Mouse (Mus musculus): Measurements from ENCODE around the gene Lrfn1.
A peak's percentile ranks its signal among the peaks of the same experiment; 100 is the strongest.

The Lrfn1 gene

DNA sequence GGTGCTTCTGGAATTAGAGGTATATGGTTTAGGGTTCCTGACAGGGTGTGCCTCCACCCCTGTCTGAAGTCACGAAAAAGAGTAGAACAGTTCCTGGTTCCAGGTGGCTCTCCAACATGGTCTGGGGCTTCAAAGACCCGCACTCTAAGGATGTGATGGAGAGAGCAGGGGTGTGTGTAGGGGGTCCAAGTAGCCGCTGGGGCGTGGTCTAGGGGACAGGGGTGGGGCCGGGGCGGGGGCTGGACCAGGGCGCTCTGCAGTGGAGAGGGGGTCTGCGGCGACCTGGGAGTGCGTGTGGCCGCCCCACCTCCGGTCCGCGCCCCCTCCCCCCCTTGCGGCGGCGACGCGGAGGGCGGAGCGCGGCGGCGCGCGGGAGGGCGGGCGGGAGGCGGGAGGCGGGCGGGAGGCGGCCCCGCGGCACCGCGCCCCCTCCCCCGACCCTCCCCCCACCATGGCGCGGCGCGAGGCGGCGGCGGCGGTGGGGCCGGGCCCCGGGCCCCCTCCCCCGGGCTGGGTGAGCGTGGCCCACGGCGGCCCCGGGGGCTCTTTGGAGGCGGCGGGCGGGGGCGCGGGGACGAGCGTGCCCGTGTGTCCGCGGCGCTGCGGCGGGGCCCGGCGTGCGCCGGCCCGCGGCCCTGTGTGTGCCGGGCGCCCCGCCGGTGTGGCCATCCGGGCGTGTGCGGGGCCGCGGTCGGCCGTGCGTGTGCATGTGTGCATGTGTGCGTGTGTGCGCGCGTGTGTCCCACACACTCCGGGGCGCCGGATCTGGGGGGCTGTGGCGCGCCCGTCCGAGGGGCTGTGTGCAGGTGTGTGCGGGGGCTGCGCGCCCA is at the start of gene Lrfn1:
Gene Lrfn1 (plus strand): TSS at position 450 of the 830 bp plus-strand sequence.
- no peak for DNase-seq

DNA sequence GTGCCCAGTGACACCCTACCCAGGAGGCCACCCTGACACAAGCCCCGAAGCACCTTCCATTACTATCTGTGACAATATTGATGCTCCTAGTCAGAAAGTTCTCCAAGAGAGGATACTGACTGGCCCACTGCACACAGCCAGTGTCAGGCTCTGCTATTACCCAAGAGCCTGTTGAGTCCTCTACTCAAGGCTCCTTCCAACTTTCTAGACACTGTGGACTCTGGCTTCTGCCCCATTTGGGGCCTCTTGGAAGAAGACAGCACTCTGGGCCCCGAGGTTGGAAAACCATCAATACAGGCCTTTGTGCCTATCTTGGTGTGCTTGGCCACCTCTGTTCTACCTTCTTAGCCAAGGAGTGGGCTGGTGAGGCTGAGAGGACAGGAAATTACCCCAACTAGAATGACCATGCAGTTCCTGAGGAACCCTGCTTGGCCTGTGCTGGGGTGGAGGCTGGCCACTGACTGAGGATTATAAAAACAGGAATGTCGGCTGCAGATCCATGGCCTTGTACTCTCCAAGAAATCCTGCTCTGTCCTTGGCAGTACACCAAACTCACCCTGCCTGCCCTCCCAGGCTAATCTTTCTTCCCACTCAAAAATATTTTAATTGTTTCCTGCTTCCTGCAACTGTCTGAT is 40.8 kb upstream of the Lrfn1 start:
- DNase-seq, result peak; percentile 75

DNA sequence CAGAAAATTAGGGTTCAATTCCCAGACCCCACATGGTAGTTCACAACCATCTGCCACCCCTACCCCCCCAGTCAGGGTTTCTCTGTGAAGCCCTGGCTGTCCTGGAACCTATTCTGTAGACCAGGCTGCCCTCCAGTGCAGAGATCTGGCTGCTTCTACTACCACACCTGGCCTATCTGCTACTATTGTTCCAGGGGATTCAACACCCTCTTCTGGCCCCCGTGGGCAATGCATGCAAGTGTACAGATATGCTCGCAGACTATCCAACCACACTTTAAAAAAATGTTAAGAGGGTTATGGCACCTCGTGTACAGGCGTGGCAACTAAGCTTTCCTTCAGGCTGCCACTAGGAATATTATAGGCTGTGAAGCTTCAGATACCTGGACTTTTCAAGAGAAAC is 39.0 kb upstream of the Lrfn1 start:
- no peak for DNase-seq

DNA sequence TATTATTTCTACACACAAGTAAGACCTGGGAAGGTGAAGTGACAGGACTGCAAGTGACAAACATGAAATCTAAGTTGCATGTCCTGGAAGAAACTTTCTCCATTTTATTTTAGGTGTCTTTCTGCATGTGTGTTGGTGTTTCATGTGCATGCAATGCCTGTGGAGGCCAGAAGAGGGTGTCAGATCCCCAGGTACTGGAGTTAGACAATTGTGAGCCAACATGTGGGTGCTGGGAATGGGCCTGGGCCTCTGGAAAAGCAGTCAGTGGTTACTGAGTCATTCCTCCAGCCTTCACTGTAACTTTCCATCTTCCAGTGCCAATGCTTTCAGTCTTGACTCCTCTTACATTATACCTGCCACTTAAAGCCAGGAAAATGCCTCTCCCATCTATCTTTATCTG is 34.4 kb upstream of the Lrfn1 start:
- no peak for DNase-seq

DNA sequence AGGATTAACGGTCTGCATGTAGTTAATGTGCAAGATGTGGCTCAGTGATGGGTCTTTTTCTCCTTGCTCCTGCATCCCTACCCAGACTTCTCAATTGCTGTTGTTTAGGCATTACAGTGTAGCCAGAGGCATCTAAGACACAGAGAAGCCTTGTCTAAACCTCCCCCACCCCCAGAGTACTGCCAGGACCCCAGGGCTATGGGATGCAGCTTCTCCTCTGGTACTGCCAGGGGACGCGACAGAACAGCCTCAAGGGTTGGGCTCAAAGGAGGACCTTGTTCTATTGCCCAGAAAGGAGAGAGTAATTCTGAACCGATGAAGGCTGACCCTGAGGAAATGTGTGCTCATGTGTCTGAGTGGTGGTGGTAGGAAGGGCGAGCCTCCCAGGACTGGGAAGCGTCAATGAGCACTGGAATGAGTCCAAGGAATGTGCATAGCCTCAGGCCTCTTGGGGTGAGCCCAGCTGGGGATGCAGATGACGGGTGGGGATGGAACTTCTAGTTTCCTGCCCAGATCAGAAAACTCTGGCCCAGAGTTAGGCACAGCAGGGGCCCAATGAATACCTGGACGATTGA is 33.6 kb upstream of the Lrfn1 start:
- DNase-seq, result peak; percentile 73

DNA sequence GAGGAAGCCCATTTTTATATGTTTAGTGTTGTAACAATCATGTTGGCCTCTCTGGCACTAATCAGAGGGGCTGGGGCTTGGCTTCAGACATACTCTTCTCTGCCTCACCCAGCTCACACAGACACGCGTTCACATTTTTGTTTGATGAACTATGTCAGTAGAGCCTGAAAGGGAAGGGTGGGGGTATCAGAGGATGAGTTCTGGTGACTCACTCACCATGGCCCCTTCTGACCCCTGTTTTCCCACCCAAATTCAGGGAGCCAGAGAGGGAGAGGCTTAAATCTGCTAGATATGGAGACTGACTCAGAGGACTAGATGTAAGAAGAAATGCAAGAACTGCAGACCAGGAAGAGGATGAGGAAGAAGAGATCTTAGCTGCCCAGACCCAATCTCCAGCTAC is 32.4 kb upstream of the Lrfn1 start:
- no peak for DNase-seq

DNA sequence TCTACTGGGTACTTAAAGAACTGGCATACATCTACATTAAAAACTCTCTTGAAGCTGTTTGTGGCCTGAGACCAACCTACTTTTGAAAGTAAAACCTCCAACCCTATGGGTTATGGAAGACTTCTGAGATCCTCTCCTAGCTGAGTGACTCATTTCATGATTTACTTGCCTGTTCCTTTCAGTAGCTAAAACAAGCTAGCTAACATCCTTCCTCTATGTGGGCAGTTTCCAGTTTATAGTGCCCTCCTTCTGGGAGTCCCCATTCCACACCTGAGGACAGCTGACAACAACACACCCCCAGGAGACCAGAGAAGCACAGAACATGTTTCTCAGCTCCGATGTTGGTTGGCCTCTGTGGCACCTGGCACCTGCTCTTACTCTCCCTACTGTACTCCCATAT is 28.8 kb upstream of the Lrfn1 start:
- no peak for DNase-seq

DNA sequence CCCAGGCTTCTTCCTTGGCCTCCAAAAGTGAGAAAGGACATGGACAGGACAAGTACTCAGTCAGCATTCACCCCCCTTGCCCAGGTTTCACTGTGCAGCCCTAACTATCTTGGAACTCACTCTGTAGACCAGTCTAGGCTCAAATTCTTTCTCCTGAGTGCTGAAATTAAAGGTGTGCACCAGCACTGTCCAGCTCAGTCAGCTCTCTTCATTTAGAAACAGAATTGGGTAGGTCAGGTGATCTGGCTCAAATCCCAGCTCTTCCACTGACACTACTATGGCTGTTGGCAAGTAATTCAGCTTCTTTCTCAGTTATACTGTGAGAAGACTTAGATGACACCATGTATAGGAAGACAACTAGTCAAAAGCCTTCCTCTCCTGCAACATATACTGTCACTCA is 24.0 kb upstream of the Lrfn1 start:
- DNase-seq, result no peak

DNA sequence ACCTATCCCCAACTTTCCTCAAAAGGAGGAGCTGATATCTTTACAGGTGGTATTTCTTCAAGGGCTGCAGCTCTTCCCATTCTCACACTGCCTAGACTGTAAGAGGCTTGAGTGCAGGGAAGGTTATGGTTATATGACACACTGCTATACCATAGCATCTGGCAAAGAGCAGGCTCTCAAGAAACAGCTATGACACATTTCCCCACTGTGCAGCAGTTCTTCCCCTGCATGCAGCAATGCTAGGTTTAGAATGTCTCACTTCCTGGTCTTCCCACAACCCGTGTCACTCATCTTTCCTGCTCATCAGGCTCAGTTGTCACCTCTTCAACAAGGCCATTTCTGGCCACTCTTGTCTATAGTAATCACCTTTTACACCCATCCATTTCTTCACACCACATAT is 21.3 kb upstream of the Lrfn1 start:
- DNase-seq, result no peak

DNA sequence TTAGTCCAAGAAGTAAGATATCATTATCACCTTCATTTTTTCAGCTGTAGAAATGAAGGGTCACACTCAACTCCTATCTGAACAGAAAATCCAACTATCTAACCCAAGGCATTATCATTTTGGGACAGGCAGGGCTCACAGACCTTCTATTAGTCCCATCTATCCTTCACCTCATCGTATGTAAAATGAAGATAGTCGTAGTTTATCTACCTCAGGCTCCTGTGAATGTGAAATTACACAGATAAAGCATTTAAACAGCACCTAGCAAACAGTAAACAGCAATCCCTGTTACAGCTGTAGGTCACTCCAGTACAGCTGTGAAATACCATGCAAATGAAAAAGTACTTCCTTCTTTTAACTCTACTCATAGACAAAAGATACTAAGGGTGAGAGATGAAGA is 19.5 kb upstream of the Lrfn1 start:
- no peak for DNase-seq

DNA sequence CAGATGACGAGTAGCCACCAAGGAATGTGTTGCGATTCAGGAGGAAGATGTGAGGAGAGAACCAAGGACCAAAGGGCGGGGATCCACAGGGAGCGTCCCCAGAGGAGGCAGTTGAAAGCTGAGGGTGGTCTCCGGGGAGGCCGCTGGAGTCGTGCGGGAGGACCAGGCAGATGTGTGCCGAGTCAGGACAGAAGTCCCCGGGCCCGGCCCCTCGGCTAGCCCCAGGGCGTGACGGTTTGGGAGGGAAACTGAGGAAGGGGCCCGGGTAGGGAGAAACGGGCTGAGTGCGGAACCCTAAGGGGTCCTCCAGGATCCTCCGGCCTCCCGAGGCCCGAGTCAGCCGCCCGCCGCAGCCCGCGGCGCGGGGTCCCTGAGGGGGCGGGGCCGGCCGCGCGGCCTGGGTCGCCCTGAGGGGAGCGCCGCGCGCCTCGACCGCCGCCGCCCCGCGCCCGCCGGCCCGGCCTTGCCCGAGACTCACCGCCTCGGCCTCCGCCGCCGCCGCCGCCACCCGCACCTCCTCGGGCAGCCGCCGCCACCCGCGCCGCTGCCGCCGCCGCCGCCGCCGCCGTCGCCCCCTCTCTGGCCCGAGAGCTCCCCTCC is 16.0 kb upstream of the Lrfn1 start:
- DNase-seq, result peak; percentile 26

DNA sequence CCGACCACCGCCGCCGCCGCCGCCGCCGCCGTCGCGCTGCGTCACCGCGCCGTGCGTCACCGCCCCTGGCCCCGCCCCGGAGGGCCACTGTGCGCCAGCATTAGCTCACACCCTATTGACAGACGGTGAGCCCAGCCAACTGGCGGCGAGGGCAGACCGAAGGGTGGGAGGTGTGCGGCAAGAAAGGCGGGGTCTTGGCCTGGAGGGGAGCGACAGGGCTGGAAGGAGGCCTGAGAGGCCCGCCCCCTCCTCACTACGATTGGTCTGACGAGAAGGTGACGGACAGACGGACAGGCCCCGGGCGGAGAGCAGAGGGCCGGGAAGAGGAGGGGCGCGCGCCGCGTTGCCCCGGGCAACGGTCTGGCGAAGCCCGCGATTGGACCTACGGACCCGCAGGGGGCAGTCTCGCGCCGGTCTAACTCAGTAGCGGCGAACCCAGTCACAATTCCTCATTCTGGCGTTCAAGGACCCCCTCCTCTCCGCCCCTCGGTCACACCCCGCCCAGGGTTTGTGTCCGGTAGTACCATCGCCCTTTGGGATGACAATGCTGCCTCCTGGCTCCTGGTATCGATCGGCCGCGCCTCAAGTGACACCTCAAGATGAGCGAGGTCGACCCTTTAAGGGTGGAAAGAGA is 15.4 kb upstream of the Lrfn1 start:
- DNase-seq, result peak; percentile 100

DNA sequence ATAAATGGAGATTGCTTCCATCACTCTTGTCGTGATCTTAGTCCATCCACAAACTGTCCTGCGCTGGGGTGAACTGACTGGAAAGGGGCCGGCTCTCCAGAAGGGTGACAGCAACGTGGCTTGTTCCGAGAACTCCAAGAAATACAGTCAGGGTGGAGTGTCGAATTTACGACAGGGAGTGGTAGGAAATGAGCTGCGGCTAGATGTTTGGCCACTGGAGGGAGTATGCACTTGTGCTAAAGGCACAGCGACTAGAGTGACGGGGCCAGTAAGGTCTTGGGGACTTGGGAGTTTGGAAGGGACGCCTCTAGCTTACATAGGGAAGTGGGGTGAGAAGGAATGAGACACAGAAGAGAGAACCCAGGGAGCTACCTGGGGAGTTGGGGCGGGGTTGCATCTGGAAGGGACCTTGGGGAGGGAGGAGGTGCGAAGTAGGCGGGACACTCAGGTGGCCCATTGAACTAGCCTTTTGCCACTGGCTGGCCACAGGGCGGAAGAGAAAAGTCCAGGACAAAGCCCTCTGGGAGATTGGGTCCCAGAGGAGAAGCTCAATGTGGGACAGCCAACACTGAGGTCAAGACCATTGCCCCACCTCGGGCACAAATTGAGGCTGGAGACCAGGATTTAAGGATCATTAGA is 14.7 kb upstream of the Lrfn1 start, which contains the start of gene Gmfg:
Gene Gmfg (plus strand): TSS at position 516 of the 639 bp plus-strand sequence.
- DNase-seq, result peak; percentile 86

DNA sequence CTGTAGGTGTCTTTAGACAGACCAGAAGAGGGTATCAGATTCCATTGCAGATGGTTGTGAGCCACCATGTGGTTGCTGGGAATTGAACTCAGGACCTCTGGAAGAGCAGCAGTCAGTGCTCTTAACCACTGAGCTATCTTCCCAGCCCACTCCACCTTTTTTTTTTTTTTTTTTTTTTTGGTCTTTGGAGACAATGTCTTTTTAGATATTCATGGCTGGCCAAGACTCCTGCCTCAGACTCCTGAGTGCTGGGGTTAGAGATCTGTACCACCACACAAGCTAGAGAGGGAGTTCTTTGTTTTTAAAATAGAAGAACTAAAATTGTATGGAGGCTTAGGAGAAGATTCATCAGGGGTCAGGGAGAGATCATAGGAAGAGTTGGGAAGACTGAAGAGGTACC is 13.8 kb upstream of the Lrfn1 start:
- DNase-seq, result no peak

DNA sequence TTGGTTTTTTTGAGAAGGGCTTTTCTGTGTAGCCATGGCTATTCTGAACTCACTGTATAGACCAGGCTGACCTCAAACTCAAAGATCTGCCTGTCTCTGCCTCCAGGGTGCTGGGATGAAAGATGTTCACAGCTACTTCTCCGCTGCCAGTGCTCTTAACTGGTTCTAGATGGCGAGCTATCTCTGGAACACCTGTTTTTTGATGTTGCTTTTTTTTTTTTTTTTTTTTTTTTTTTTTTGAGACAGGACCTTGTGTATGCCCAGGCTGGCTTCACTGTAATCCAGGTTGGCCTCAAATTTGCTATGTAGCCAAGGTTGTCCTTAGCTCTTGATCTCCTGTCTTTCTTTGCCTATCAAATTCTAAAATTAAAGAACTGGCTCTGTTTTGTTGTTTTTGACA is 13.0 kb upstream of the Lrfn1 start:
- DNase-seq, result no peak

DNA sequence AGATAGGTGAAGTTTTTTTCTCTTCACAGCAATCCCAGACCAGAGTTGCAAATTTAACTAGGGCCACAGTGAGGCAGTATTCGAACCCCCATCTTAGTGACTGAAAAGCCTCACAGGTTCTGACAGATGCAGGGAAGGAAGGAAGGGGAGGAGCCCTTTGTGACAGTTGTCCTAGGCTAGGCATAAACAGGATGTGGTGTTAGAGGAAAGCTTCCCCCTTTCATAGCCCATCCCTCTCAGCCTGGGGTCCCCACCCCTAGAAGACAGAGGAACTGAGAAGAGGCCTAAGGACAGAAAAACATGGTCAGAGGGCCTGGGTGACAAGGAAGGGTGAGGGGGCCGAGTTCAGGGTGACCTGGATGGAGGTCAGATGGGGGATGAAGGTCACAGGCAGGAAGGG is 11.0 kb upstream of the Lrfn1 start:
- peak; percentile 49 for DNase-seq

DNA sequence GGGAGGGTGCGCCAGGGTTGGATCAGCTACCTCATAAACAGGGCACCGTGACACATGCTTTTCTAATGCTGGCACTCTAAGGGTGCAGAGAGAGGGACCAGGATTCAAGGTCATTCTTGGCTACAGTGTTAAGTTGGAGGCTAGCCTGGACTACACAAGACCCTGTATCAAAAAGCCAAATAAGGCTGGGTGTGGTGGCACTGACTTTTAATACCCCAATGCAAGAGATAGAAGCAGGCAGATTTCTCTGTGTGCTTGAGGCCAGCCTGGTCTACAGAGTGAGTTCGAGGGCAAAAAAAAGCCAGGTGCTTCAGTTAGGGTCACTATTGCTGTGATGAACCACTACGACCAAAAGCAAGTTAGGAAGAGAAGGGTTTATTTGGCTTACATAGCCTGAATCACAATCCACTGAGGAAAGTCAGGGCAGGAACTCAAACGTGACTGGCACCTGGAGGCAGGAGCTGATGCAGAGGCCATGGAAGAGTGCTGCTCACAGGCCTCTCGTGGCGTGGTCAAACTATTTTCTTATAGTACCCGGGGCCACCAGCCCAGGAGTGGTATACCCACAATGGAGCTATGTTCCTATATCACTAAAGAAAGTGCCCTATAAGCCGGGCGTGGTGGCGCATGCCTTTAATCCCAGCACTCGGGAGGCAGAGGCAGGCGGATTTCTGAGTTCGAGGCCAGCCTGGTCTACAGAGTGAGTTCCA is 9.8 kb upstream of the Lrfn1 start:
- no peak for DNase-seq

DNA sequence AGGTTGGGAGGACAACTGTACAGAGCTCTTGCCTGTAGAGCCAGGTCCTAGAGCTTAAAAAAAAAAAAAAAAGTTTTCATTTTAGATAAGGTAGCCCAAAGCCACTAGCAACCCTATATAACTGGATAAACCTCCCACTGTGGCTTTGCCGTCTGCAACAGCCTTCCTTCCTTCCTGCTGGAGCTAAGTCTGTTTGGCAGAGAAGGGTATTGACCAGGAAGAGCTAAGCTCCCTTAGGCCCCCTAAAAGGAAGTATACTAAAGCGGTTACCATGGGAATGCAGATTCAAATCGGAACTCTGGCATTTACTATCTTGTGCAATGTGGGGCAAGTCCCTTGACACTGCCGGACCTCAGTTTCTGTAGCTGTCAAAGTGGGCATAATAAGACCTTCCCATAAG is 9.1 kb upstream of the Lrfn1 start:
- DNase-seq, result no peak

DNA sequence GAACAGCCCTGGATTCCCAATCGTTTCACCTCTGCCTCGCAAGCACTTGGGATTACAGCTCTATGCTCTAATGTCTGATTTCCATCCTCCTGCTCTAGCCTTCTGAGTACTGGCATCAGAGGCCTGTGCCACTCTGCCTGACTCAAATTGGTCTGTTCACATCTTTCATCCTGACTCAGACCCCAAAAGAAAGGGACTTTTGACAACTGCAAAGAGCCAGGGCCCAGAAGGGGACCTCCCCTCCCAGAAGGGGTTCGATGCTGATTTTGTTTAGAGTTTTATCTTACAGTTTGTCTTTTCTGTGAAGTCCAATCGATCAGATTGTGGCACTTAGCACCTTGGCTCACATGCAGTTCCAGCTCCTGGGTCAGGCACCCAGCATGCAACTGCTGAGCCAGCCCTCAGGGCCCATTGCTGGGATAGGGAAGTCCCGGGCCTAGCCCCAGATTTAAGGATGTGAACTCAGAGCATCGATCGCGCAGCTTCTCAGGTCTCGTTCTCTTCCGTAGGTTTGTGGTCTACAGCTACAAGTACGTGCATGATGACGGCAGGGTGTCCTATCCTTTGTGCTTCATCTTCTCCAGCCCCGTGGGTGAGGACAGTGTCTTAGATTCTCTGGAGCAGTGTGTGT is 7.3 kb upstream of the Lrfn1 start:
- DNase-seq, result no peak

DNA sequence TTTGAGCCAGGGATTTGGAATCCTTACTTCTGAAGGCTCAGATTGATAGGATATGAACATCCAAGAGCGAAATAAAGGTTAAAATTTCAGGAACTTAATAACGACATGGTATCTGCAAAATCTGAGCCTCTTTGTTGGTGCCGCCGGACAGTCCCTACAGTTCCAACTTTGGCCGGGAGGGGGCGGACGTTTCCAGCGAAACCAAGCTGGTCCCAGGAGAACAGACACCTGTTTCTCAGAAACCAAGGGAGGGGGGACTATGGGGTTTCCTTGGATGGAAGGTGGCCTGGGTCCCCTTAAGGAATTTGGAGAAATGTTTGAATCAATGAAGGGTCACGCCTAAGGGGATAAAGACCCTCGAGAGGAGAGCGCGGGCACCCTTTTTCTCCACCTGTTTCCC is 5.3 kb upstream of the Lrfn1 start:
- DNase-seq, result peak; percentile 54

DNA sequence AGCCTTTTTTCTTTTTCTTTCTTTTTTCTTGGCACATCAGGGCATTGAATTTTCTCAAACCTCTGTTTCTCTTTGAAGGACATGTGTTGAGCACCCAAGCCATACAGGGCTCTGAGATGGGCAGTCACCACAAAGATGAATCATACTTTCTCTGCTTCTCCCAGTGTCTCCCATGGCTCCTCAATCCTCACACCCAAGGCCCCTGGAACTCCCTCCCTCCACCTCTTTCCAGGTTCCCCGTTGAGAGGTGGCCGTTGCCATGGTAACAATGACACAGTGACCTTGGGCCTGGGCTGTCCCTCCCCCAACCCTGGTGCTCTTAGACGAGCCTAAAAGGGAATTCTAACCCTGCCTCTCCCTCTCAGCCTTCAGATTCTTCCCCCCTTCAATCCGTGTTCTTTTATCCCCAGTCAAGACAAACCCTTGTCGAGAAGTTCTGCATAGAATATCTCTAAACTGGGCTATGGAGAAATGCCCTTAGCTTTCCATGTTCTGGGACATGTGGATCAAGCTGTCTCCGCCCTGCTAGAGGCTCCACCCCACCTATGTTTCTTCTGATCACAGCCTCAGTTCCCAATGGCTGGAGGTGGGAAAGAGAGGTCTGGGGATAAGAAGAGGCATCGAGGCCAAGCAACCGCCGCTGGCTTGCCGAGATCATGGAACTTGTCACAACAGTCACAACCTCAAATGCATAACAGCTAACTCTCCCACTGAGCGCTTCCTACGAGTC is 4.5 kb upstream of the Lrfn1 start:
- peak; percentile 34 for DNase-seq

All from kidney, adult 11 months (tissue).